Mouse (Mus musculus): Measurements from ENCODE around the gene Ear10. TPM values are rescaled to one million over a fixed set of nuclear protein-coding genes. Genes with fewer than 3 reads are reported as not detected.
"Not testable (repeated sequence)": the region's sequence is repeated elsewhere in the genome, so short reads cannot be mapped to it uniquely, and the experiment has no call there.

The Ear10 gene
- not detected in 2 replicates for polyA plus RNA-seq (2011; ENCODE audit: insufficient read length, low read depth, missing spikeins)

DNA sequence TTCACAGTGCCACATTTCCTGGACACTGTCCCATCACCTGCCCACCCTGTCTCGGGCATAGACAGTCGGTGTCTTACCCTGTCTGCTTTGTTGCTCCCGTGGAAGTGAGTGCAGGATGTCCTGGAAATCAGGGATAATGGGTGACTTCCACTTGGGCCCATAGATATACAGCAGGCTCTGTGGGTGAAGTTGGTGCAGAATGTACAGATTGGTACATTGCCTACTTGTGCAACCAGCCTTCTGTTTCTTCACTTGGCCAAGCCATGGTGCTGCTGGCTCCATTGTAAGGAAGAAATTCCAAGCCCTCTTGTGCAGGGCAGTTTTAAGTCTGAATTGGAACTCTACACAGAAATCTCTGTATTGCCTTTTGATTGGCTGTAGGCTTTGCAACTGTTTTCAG is at the start of gene Ear10:
Ear10 (minus strand) TSS at position 101 of the 400 bp plus-strand sequence.
- not testable (repeated sequence) for H3K4me1 ChIP-seq (ENCODE audit: control insufficient read depth, insufficient read depth, low read length); H3K4me3 ChIP-seq (ENCODE audit: insufficient read depth, low read length); H3K27ac ChIP-seq (ENCODE audit: insufficient read depth, low read length)

DNA sequence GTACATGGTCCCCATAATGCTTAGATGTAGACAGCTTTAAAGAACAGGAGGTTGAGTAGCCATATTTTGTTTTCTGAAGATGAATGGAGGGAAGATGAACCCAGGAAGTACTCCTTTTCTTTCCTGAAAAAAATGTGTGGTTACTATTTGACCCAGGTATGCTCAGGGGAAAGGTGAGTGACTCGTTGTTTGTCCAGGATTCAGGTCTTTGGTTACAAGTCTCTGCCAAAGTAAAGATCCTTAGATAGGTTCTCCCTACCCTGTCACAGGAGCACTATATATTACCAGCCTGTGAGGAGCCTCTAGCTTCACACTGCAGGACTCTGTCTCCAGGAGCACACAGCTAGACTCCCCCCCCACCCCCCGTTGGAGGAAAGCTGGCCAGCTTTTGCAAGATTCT is 33.4 kb upstream of the Ear10 start, which contains the start of gene Ang5:
Ang5 (plus strand) TSS at position 301 of the 400 bp plus-strand sequence.
- H3K4me1 ChIP-seq (ENCODE audit: control insufficient read depth, insufficient read depth, low read length); H3K27ac ChIP-seq (ENCODE audit: insufficient read depth, low read length); H3K4me3 ChIP-seq (ENCODE audit: insufficient read depth, low read length): not testable (repeated sequence)

- H3K4me3 ChIP-seq (ENCODE audit: insufficient read depth, low read length); H3K4me1 ChIP-seq (ENCODE audit: control insufficient read depth, insufficient read depth, low read length); H3K27ac ChIP-seq (ENCODE audit: insufficient read depth, low read length): not testable (repeated sequence)
Measured at GRCm38 (mm10) chr14:43955074-43955473, 31.7 kb upstream of the Ear10 start.

DNA sequence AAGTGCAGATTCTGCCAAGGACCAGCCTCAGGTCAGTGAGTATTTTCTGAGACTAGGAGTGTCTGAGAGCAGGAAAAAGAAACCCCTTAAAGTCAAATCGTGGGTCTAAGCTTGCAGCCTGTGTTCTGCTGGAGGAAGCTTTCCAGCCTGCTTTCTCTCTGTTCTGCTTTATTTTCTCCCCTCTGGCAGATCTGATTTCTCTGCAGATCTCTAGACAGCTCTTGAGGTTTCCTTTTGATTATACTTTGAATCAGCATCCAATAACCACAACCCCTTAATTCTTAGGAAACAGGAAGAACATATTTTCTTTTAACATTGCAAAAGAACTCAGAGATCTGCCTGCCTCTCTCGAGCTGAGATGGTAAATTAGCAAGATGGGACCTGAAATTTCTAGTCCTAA is 30.0 kb upstream of the Ear10 start:
- H3K4me1 ChIP-seq (ENCODE audit: control insufficient read depth, insufficient read depth, low read length); H3K27ac ChIP-seq (ENCODE audit: insufficient read depth, low read length); H3K4me3 ChIP-seq (ENCODE audit: insufficient read depth, low read length): not testable (repeated sequence)

- not testable (repeated sequence) for H3K4me3 ChIP-seq (ENCODE audit: insufficient read depth, low read length); H3K27ac ChIP-seq (ENCODE audit: insufficient read depth, low read length); H3K4me1 ChIP-seq (ENCODE audit: control insufficient read depth, insufficient read depth, low read length)
Measured at GRCm38 (mm10) chr14:43933399-43933798, 10.0 kb upstream of the Ear10 start.

DNA sequence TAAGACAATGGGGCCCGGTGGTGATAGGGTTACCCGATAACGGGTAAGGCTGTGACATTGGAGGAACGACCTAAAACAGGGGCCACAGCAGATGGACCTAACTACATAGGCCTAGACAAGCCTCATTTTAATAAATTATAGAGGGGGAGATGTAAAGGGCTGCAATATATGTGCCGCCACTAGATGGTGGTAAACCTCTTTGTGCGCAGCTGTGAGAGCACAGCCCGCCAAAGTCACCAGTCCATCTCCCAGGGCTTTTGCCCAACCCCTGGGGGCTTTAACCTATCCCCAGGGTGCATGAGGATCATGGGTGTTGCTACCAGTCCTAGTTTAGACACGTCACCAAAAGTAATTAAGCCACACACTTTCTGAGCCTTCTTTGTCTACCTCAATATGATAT is 9.6 kb upstream of the Ear10 start:
- 0 out of 2 replicates have a peak, but pooled peaks have one; percentile 25 for TF ChIP-seq CTCF (IDR thresholded peaks at IDR 0.05; ENCODE audit: borderline replicate concordance, insufficient read depth, low read length)
- H3K4me3 ChIP-seq (ENCODE audit: insufficient read depth, low read length); H3K4me1 ChIP-seq (ENCODE audit: control insufficient read depth, insufficient read depth, low read length); H3K27ac ChIP-seq (ENCODE audit: insufficient read depth, low read length): not testable (repeated sequence)

- peak overlapping the region; percentile 59 for H3K4me3 ChIP-seq (ENCODE audit: insufficient read depth, low read length)
- H3K4me1 ChIP-seq (ENCODE audit: control insufficient read depth, insufficient read depth, low read length) = not testable (repeated sequence)
- peak overlapping the region; percentile 74 for H3K27ac ChIP-seq (ENCODE audit: insufficient read depth, low read length)
- TF ChIP-seq POLR2A (IDR thresholded peaks at IDR 0.05; ENCODE audit: low read depth, low read length) = peak; percentile 36; the same call in 1 of the 2 replicates
Measured at GRCm38 (mm10) chr14:43925404-43925950, 2.1 kb upstream of the Ear10 start.

GRCm38 (mm10) chr14:43924688-43925403 is 1.5 kb upstream of the Ear10 start, which contains the start of gene Gm8113:
Gene Gm8113 (plus strand): TSS chr14:43925390.
- H3K4me3 ChIP-seq (ENCODE audit: insufficient read depth, low read length) = peak within 1 kb of the TSS; percentile 59
- H3K4me1 ChIP-seq (ENCODE audit: control insufficient read depth, insufficient read depth, low read length) = not testable (repeated sequence)
- peak within 1 kb of the TSS; percentile 74 for H3K27ac ChIP-seq (ENCODE audit: insufficient read depth, low read length)
- peak; percentile 65 for TF ChIP-seq CTCF (IDR thresholded peaks at IDR 0.05; ENCODE audit: borderline replicate concordance, insufficient read depth, low read length)

DNA sequence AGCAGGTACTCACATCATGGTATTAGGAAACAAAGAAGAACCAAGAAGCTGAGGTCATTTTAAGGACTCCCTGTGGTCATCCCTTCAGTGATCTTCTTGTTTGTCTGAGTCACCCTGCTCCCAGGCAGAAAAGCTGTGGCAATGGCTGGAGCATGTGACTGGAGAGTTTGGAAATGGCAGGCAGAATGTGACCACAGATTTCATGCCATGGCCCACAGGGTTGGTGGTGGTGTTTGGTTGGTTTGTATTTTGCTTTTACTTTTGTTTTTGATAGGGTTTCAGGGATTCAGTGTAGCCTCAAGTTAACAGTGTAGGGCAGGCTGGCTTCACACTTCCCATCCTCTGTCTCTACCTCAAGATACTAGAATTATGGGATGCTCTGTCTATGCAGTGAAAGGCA is 5.1 kb downstream of the Ear10 start:
- not testable (repeated sequence) for H3K4me3 ChIP-seq (ENCODE audit: insufficient read depth, low read length); H3K4me1 ChIP-seq (ENCODE audit: control insufficient read depth, insufficient read depth, low read length); H3K27ac ChIP-seq (ENCODE audit: insufficient read depth, low read length)

GRCm38 (mm10) chr14:43898577-43898976 is 24.8 kb downstream of the Ear10 start:
- not testable (repeated sequence) for H3K27ac ChIP-seq (ENCODE audit: insufficient read depth, low read length); H3K4me1 ChIP-seq (ENCODE audit: control insufficient read depth, insufficient read depth, low read length); H3K4me3 ChIP-seq (ENCODE audit: insufficient read depth, low read length)

DNA sequence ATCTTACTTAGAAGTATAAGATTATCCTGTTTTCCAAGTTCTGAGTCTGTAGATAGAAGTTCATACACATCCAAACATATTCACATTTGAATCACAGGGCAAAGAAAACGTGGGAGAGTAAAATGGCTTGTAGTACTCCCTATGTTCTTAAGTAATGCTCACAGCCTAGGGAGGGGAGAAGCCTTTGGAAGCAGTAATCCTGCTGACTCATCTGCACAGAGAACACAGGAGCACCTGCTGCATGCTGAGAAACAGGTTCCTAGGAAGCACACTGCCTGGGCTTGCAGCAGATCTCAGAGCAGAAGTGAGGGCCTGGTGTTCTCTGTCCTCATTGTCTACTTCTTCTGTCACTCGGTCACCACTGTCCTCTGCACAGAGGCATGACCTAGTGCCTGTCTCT is 28.0 kb downstream of the Ear10 start:
- not testable (repeated sequence) for H3K4me1 ChIP-seq (ENCODE audit: control insufficient read depth, insufficient read depth, low read length); H3K27ac ChIP-seq (ENCODE audit: insufficient read depth, low read length); H3K4me3 ChIP-seq (ENCODE audit: insufficient read depth, low read length)

DNA sequence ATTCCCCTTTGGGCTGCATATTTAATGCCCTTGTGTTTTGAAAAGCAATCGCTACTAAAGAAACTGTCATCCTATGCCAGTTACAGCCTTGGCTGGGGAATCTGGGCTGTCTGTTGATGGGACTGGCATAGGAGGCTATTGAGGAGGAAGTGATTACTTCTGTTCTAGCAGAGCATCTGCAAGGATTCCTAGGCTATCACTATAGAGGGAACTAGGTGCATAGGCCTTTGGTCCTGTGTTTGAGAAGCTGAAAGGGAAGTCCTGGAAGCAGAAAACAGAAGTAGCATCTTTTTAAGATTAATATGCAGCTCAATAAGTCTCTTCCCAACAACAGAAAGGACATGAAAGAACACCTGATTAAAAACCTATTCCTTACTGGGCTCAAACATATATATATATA is 32.1 kb downstream of the Ear10 start:
- H3K4me1 ChIP-seq (ENCODE audit: control insufficient read depth, insufficient read depth, low read length); H3K4me3 ChIP-seq (ENCODE audit: insufficient read depth, low read length); H3K27ac ChIP-seq (ENCODE audit: insufficient read depth, low read length): not testable (repeated sequence)

DNA sequence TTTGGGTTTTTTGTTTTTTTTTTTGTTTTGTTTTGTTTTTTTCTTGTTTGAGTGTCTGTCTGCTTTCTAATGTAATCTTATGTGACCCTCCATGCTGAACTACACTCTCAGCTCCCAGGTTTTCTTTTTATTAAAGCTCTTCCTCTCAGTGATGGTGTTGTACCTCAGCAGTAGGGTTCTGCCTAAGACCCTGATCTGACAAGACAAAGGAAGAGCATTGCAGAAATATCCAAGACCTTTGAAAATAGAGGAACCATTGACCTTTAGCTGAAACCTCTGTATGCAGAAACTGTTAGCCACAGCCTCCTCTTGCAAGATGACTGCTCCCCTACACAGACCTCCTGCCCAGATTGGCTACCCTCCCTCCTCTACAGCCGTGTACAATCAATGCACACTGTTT is 37.1 kb downstream of the Ear10 start:
- H3K4me3 ChIP-seq (ENCODE audit: insufficient read depth, low read length); H3K4me1 ChIP-seq (ENCODE audit: control insufficient read depth, insufficient read depth, low read length); H3K27ac ChIP-seq (ENCODE audit: insufficient read depth, low read length): not testable (repeated sequence)

DNA sequence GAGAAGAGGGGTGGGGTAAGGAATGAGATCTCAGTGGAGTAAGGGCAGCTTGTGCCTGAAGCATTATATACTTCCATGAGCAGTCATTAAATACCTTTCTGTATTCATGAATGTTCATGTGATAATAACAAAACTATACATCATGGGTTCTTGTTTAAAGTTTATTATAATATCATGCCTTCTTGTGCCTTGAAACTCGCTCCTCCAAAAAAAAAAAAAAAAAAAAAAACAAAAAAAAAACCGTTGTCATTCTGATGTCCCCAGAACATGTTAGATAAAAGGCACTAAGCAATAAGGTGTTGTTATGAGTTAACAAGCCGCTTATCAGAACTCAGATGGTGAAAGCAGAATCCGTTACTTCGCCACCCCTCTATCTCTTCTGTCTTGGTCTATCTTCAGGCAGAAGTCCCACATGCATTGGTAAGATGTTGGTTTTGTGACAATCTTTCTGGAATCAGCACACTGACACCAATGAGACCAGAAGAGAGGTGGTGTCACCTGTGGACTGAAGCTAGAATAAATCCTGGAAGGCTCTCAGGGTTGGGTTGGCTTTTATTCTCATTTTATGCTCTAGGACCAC is 43.3 kb downstream of the Ear10 start:
- H3K4me3 ChIP-seq (ENCODE audit: insufficient read depth, low read length); H3K27ac ChIP-seq (ENCODE audit: insufficient read depth, low read length); H3K4me1 ChIP-seq (ENCODE audit: control insufficient read depth, insufficient read depth, low read length): not testable (repeated sequence)

- not testable (repeated sequence) for H3K4me1 ChIP-seq (ENCODE audit: control insufficient read depth, insufficient read depth, low read length); H3K4me3 ChIP-seq (ENCODE audit: insufficient read depth, low read length); H3K27ac ChIP-seq (ENCODE audit: insufficient read depth, low read length)
Measured at GRCm38 (mm10) chr14:43877789-43878188, 45.6 kb downstream of the Ear10 start.

DNA sequence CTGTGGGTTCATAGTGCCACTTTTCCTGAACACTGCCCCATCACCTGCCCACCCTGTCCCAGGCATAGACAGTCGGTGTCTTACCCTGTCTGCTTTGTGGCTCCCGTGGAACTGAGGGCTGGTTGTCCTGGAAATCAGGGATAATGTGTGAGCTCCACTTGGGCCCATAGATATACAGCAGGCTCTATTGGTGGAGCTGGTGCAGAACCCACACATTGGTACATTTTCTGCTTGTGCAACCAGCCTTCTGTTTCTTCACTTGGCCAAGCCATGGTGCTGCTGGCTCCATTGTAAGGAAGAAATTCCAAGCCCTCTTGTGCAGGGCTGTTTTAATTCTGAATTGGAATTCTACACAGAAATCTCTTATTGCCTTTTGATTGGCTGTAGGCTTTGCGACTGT is 47.9 kb downstream of the Ear10 start, which contains the start of gene Ear1:
Ear1 (minus strand) TSS at position 101 of the 400 bp plus-strand sequence.
- not testable (repeated sequence) for H3K4me1 ChIP-seq (ENCODE audit: control insufficient read depth, insufficient read depth, low read length); H3K4me3 ChIP-seq (ENCODE audit: insufficient read depth, low read length); H3K27ac ChIP-seq (ENCODE audit: insufficient read depth, low read length)
